Mouse (Mus musculus): Measurements from ENCODE around the gene Hspb1.

GRCm38 (mm10) chr5:135929685-135930424 lies 42.1 kb downstream of the Hspb1 start:
- TF ChIP-seq POLR2A (IDR thresholded peaks at IDR 0.05; ENCODE audit: control insufficient read depth, low read depth, low read length), result no peak
- no peak for TF ChIP-seq CTCF (IDR thresholded peaks at IDR 0.05; ENCODE audit: control insufficient read depth, insufficient read depth, insufficient replicate concordance, low read depth, low read length)

Measured in testis, adult 2 months (tissue).